Mouse (Mus musculus) forebrain, embryonic 16.5 days (tissue): ENCODE data around the gene Entpd8. TPM values are rescaled to one million over a fixed set of nuclear protein-coding genes. Genes with fewer than 3 reads are reported as not detected.
A peak's percentile ranks its signal among the peaks of the same experiment; 100 is the strongest.

Experiments
- ATAC-seq: fragments of 200-750 bp; cut with Nextera tagmentation; 2 replicates; pipeline ENCODE4 v1.8.0; 2017; ENCODE audit warnings: mild to moderate bottlenecking, moderate library complexity
- H3K27ac ChIP-seq: fragments of 300-500 bp; sonication (generic); 2 replicates; pipeline ENCODE4 v1.5.1; 2014; ENCODE audit warnings: low read length, control low read depth
- H3K27me3 ChIP-seq: fragments of 300-500 bp; sonication (generic); replicated peaks from 2 replicates; pipeline ENCODE4 v1.6.1; 2014; ENCODE audit warnings: low read length; ENCODE audit not compliant: control insufficient read depth, insufficient read depth
- H3K36me3 ChIP-seq: fragments of 300-500 bp; sonication (generic); 2 replicates; pipeline ENCODE4 v1.6.1; 2014; ENCODE audit not compliant: control insufficient read depth, insufficient read depth
- H3K4me1 ChIP-seq: fragments of 300-500 bp; sonication (generic); replicated peaks from 2 replicates; pipeline ENCODE4 v1.6.1; 2014; ENCODE audit warnings: low read length; ENCODE audit not compliant: control insufficient read depth, insufficient read depth
- H3K4me2 ChIP-seq: fragments of 300-500 bp; sonication (generic); 2 replicates; pipeline ENCODE4 v1.6.1; 2014; ENCODE audit warnings: mild to moderate bottlenecking, low read length, control low read depth
- H3K4me3 ChIP-seq: fragments of 300-500 bp; sonication (generic); replicated peaks from 2 replicates; pipeline ENCODE4 v1.5.1; 2014; ENCODE audit warnings: mild to moderate bottlenecking, low read length, control low read depth
- H3K9ac ChIP-seq: fragments of 300-500 bp; sonication (generic); replicated peaks from 2 replicates; pipeline ENCODE4 v1.6.1; 2014; ENCODE audit warnings: low read depth, low read length, control low read depth
- H3K9me3 ChIP-seq: fragments of 300-500 bp; sonication (generic); 2 replicates; pipeline ENCODE4 v1.6.1; 2016; ENCODE audit warnings: low read length; ENCODE audit not compliant: control insufficient read depth
- WGBS: fragments of 180-500 bp; shearing (Covaris S2); extraction: QIAGEN DNeasy Blood & Tissue Kit; methylation state at CpG from one replicate; pipeline ENCODE4 v1.1.7; 2014; 5-methylcytosine and 5-hydroxymethylcytosine counted together
- microRNA-seq: library from miRNA; unstranded; fragments of <30 nt; microRNA quantifications from one replicate; pipeline ENCODE4, GENCODE M21; 2017
- polyA plus RNA-seq: library from polyadenylated mRNA; unstranded; fragments of >200 nt; fragmentation: Nextera tagmentation; extraction: Ambion mirVana; gene quantifications from 2 replicates; pipeline ENCODE4 v1.2.1, GENCODE M21; 2015

The Entpd8 gene
- polyA plus RNA-seq, 1 experiment from 2014 or later, result not detected

GRCm38 (mm10) chr2:25124411-25124810 lies 44.3 kb downstream of the Entpd8 start:
- Histone ChIP-seq H3K4me1 (peaks cover 19% of the 10 kb centered on the region), H3K27ac (no peak overlapping the region), H3K9me3 (no peaks in the 10 kb centered on the region), H3K27me3 (no peaks in the 10 kb centered on the region), H3K4me2 (no peak overlapping the region), H3K4me3 (no peak overlapping the region), H3K36me3 (no peaks in the 10 kb centered on the region), H3K9ac (no peak overlapping the region)
- 72% methylated on average over 3 of the region's 3 CpGs for WGBS
- no peak for ATAC-seq

- Histone ChIP-seq H3K36me3 (no peaks in the 10 kb centered on the region), H3K9ac (no peak overlapping the region), H3K27ac (peak overlapping the region; percentile 75), H3K9me3 (no peaks in the 10 kb centered on the region), H3K27me3 (no peaks in the 10 kb centered on the region), H3K4me2 (no peak overlapping the region), H3K4me3 (no peak overlapping the region), H3K4me1 (peaks cover 19% of the 10 kb centered on the region)
- ATAC-seq, result no peak
- WGBS, result 53% methylated on average over 6 of the region's 6 CpGs
These were observed 45.0 kb downstream of the Entpd8 start for GRCm38 (mm10) chr2:25125146-25125545.

- Histone ChIP-seq H3K27ac (peak overlapping the region; percentile 75), H3K4me3 (no peak overlapping the region), H3K4me1 (peaks cover 19% of the 10 kb centered on the region), H3K9ac (peak overlapping the region; percentile 45; the same call in 1 of the 2 replicates), H3K4me2 (no peak overlapping the region), H3K9me3 (no peaks in the 10 kb centered on the region), H3K27me3 (no peaks in the 10 kb centered on the region), H3K36me3 (no peaks in the 10 kb centered on the region)
- WGBS, result 4% methylated on average over 19 of the region's 19 CpGs
- peak; percentile 94 for ATAC-seq
These were observed 46.2 kb downstream of the Entpd8 start for GRCm38 (mm10) chr2:25126011-25127010.

GRCm38 (mm10) chr2:25127206-25127605 lies 47.1 kb downstream of the Entpd8 start:
- no peaks in the 10 kb centered on the region for H3K9me3 ChIP-seq
- H3K4me3 ChIP-seq, result no peak overlapping the region
- peak overlapping the region; percentile 75 for H3K27ac ChIP-seq
- peaks cover 19% of the 10 kb centered on the region for H3K4me1 ChIP-seq
- ATAC-seq, result no peak
- no peak overlapping the region for H3K9ac ChIP-seq
- no peak overlapping the region for H3K4me2 ChIP-seq
- 30% methylated on average over 5 of the region's 5 CpGs for WGBS
- no peaks in the 10 kb centered on the region for H3K36me3 ChIP-seq
- H3K27me3 ChIP-seq, result no peaks in the 10 kb centered on the region

- Histone ChIP-seq H3K27me3 (no peaks in the 10 kb centered on the region), H3K27ac (no peak overlapping the region), H3K4me2 (no peak overlapping the region), H3K4me1 (peaks cover 19% of the 10 kb centered on the region), H3K9me3 (no peaks in the 10 kb centered on the region), H3K36me3 (no peaks in the 10 kb centered on the region), H3K4me3 (no peak overlapping the region), H3K9ac (no peak overlapping the region)
- 70% methylated on average over 11 of the region's 11 CpGs for WGBS
- ATAC-seq, result no peak
These were observed 48.0 kb downstream of the Entpd8 start for GRCm38 (mm10) chr2:25128072-25128471.

GRCm38 (mm10) chr2:25131601-25132000 lies 51.5 kb downstream of the Entpd8 start:
- Histone ChIP-seq H3K9me3 (no peaks in the 10 kb centered on the region), H3K27ac (no peak overlapping the region), H3K4me1 (peaks cover 9% of the 10 kb centered on the region), H3K9ac (no peak overlapping the region), H3K27me3 (no peaks in the 10 kb centered on the region), H3K4me2 (no peak overlapping the region), H3K4me3 (no peak overlapping the region), H3K36me3 (no peaks in the 10 kb centered on the region)
- no peak for ATAC-seq
- WGBS, result 71% methylated on average over 9 of the region's 9 CpGs

Small RNA genes lying within 50 kb of the gene (microRNA-seq; reads per million reads assigned to microRNA genes)
- gene Gm24328 (not detected), gene Mir7664 (not detected)

Other genes with a start within 250 kb of the Entpd8 start
- 125 and 132 TPM in 2 replicates for gene Ehmt1, start 160.7 kb upstream of the Entpd8 start, polyA plus RNA-seq
- 31.7 and 40.9 TPM in 2 replicates for gene Arrdc1, start 145.1 kb upstream of the Entpd8 start, polyA plus RNA-seq
- 16.7 and 20.8 TPM in 2 replicates for gene Zmynd19, start 130.5 kb upstream of the Entpd8 start, polyA plus RNA-seq
- gene Dph7, start 117.9 kb upstream of the Entpd8 start, polyA plus RNA-seq, result 41.5 and 44.9 TPM in 2 replicates
- gene Mrpl41, start 105.2 kb upstream of the Entpd8 start, polyA plus RNA-seq, result 143 and 150 TPM in 2 replicates
- gene Pnpla7, start 104.3 kb upstream of the Entpd8 start, polyA plus RNA-seq, result 4.4 and 4.5 TPM in 2 replicates
- gene Nsmf, start 25.9 kb upstream of the Entpd8 start, polyA plus RNA-seq, result 186 and 223 TPM in 2 replicates
- not detected in 2 replicates for gene Noxa1, start 14.8 kb downstream of the Entpd8 start, polyA plus RNA-seq
- gene Nrarp, start 100.5 kb downstream of the Entpd8 start, polyA plus RNA-seq, result 15.8 and 22.0 TPM in 2 replicates
- 0.85 and 1.6 TPM in 2 replicates for gene Tor4a, start 116.6 kb downstream of the Entpd8 start, polyA plus RNA-seq
- 91.7 and 101 TPM in 2 replicates for gene Nelfb, start 131.2 kb downstream of the Entpd8 start, polyA plus RNA-seq
- not detected in 2 replicates for gene Stpg3, start 134.3 kb downstream of the Entpd8 start, polyA plus RNA-seq
- not detected in 2 replicates for gene Fam166a, start 138.4 kb downstream of the Entpd8 start, polyA plus RNA-seq
- 394 TPM in 2 replicates for gene Tubb4b, start 144.4 kb downstream of the Entpd8 start, polyA plus RNA-seq
- not detected in 2 replicates for gene Slc34a3, start 154.1 kb downstream of the Entpd8 start, polyA plus RNA-seq
- not detected in 2 replicates for gene Rnf224, start 156.5 kb downstream of the Entpd8 start, polyA plus RNA-seq
- 91.6 and 106 TPM in 2 replicates for gene Rnf208, start 162.0 kb downstream of the Entpd8 start, polyA plus RNA-seq
- 0.33 TPM in 1 of 2 replicates, not detected in the other for gene Cysrt1, start 162.1 kb downstream of the Entpd8 start, polyA plus RNA-seq
- 5.8 and 9.0 TPM in 2 replicates for gene AL732309.1, start 166.6 kb downstream of the Entpd8 start, polyA plus RNA-seq
- 16.0 and 16.2 TPM in 2 replicates for gene Tmem203, start 175.1 kb downstream of the Entpd8 start, polyA plus RNA-seq
- gene Tprn, start 182.3 kb downstream of the Entpd8 start, polyA plus RNA-seq, result 14.8 and 16.4 TPM in 2 replicates
- 199 and 204 TPM in 2 replicates for gene Ssna1, start 192.1 kb downstream of the Entpd8 start, polyA plus RNA-seq
- gene Anapc2, start 192.2 kb downstream of the Entpd8 start, polyA plus RNA-seq, result 150 and 159 TPM in 2 replicates
- not detected in 2 replicates for gene Tmem210, start 207.8 kb downstream of the Entpd8 start, polyA plus RNA-seq
- gene Lrrc26, start 209.6 kb downstream of the Entpd8 start, polyA plus RNA-seq, result 0.21 TPM in 1 of 2 replicates, not detected in the other
- gene Grin1, start 238.9 kb downstream of the Entpd8 start, polyA plus RNA-seq, result 19.0 and 29.4 TPM in 2 replicates